Mouse (Mus musculus) embryonic stem cell, embryonic (primary cell): ENCODE data around the gene Tor4a.

ENCODE experiments used
- CTCF ChIA-PET, 4 experiments: fragments of 300-600 bp in 2 of 4; fragments of 350-600 bp in 2 of 4; sonication (Branson Sonifier 250); formaldehyde crosslinking; loops; one replicate each; lab custom pipeline; 2022; ENCODE audit warnings: inconsistent platforms in 2 of 4; lab: Charles Lee
- POLR2A ChIA-PET, 4 experiments: fragments of 300-600 bp in 2 of 4; fragments of 350-600 bp in 2 of 4; sonication (Branson Sonifier 250); formaldehyde crosslinking; loops; one replicate each; lab custom pipeline; 2022; ENCODE audit warnings: antibody characterized with exemption in 4 of 4, inconsistent platforms in 1 of 4; lab: Charles Lee

Gene Tor4a

DNA sequence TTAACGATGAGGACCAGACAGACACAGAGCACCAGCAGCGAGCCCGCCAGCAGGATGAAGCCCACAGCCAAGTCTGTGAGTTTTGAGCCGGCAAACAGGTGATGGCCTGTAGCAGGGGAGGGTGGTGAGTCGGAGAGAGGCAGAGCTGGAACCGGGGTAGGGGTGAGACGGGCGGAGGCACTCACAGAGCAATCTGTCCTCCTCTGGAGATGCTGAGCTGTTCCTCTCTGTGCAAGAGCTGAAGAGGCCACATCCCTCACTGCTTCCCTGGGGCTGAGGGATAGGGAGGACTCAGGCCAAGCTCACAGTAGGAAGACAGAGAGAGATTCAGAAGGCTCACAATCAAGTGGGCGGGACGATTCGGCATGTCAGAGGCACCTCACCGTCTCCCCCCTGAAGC, 34.4 kb upstream of the Tor4a start:
- CTCF ChIA-PET = interaction anchor here in 2 of 4 experiments (0.7 to 5.3 kb wide), 5 partner anchors 10 to 62 kb away, joined by 3 to 54 read pairs (median 5); partner anchors contain the start of genes Cysrt1 (in 1 of the 2), Rnf208 (in 1 of the 2) and Tmem203 (in 1 of the 2)
- POLR2A ChIA-PET = interaction anchor here (0.5 to 75.9 kb wide), 14 partner anchors 4 to 296 kb away, joined by 3 to 2347 read pairs (median 6); partner anchors contain the start of genes Cysrt1 (in 3 of the 4), Rnf208 (in 3 of the 4), AL732309.1 (in 2 of the 4) and Anapc2 (in 2 of the 4)

DNA sequence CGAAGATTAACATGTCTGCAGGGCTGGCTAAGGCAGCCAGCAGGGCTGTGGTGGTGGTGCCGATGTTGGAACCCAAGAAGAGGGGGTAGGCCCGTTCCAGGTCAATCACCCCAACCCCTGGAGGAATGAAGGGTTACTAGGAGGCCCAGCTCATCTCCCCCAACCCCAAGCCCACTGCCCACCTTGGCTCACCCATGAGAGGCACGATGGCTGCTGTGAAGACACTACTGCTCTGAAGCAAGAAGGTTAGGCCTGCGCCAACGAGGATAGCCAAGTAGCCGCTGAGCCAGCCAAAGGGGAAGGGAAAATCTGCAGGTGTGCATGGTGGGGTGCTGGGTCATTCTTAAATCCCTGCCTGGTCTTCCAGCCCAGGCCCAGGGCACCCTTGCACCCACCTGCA, 33.9 kb upstream of the Tor4a start:
- ChIA-PET POLR2A (interaction anchor here (0.5 to 75.9 kb wide), 13 partner anchors 3 to 137 kb away, joined by 3 to 2347 read pairs (median 7); partner anchors contain the start of genes Cysrt1 (in 3 of the 4), Rnf208 (in 3 of the 4), AL732309.1 (in 2 of the 4) and Anapc2 (in 2 of the 4)), CTCF (interaction anchor here in 2 of 4 experiments (0.6 to 5.3 kb wide), 6 partner anchors 11 to 205 kb away, joined by 4 to 54 read pairs (median 14); partner anchors contain the start of genes Cysrt1 (in 1 of the 2), Rnf208 (in 1 of the 2), Tmem203 (in 1 of the 2) and Tor4a (in 1 of the 2))

DNA sequence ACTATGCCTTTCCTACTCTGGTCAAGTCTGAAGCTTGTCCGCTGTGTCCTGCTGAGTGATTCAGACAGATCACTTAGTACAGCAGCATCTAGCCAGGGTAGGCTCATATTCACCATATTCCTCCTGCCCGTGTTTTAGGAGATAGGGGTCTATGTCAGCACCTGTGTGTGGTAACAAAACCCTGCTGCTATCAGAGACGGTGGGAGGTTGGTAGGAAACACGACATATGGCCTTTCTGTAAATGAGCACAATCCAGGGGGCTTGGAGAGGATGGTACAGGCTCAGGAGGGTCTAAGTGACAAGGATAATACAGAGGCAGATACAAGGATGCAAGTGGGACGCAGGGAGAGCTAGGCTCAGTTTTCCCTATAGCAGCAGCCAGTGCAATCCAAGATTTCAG, 32.9 kb upstream of the Tor4a start:
- ChIA-PET CTCF (interaction anchor here (1.1 to 5.3 kb wide), 12 partner anchors 10 to 171 kb away, joined by 4 to 54 read pairs (median 12); partner anchors contain the start of genes AL732309.1 (in 1 of the 4), Cysrt1 (in 1 of the 4), Fam166a (in 1 of the 4) and Nrarp (in 1 of the 4)), POLR2A (interaction anchor here in 3 of 4 experiments (0.6 to 75.9 kb wide), 11 partner anchors 2 to 322 kb away, joined by 3 to 2347 read pairs (median 10); partner anchors contain the start of genes AL732309.1 (in 2 of the 3), Anapc2 (in 2 of the 3), Cysrt1 (in 2 of the 3) and Fam166a (in 2 of the 3))

DNA sequence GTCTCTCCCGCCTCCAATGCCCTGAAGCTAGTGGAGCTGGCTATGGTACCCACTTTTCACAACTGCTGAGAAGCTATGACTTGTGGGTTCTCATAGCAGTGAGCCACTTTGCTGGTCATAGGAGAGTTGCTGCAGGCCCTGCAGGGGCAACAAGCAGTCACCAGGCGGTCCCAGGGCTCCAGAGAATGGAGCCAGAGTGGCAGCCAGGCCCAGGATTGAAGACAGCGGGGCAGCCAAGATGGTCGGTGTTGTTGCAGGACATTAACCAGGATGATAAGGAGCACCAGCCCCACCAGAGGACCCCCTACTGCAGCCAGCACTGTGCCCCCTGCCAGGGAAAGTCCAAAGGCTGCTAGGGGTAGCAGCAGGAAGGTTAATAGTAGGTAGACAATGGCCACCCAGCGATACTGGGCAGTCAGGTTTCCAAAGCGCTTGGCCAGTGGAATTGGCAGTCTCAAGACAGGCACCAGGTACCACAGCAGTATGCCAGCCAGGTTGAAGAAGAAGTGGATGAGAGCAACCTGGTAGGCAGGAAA, 32.4 kb upstream of the Tor4a start:
- CTCF ChIA-PET = interaction anchor here (0.5 to 5.3 kb wide), 87 partner anchors 8 to 294 kb away, joined by 3 to 54 read pairs (median 5); partner anchors contain the start of genes Tor4a (in 4 of the 4), AL732309.1 (in 3 of the 4), Cysrt1 (in 3 of the 4) and Nrarp (in 3 of the 4)
- POLR2A ChIA-PET = interaction anchor here (0.6 to 75.9 kb wide), 36 partner anchors 2 to 295 kb away, joined by 3 to 2347 read pairs (median 4); partner anchors contain the start of genes Tprn (in 4 of the 4), AL732309.1 (in 3 of the 4), Tmem203 (in 3 of the 4) and Tor4a (in 3 of the 4)

DNA sequence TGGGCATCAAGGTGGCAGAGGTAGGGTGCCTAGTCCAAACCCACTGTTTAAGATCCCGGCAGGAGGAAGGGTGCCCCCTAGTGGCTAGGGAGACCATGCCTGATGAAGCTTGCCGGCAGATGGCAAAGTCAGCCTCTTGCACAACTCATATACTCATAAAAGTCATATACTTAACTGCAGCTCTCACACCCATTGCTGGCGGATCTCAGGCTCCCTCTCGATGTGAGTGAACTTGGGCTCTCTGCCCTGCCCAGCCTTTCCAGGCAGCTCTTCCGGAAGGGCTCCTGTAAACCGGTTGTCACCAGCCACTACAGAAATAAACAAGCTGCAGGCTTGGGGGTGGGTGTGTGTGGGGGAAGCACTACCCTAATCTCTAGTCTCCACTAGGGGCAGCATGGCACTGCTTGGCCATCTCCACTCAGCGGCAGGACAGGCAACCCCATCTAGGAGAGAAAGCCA, 31.8 kb upstream of the Tor4a start:
- CTCF ChIA-PET = interaction anchor here (0.5 to 5.3 kb wide), 103 partner anchors 8 to 1231 kb away, joined by 3 to 54 read pairs (median 4); partner anchors contain the start of genes AL732309.1 (in 4 of the 4), Ssna1 (in 4 of the 4), Tor4a (in 4 of the 4) and Anapc2 (in 3 of the 4)
- POLR2A ChIA-PET = interaction anchor here (0.7 to 75.9 kb wide), 41 partner anchors 1 to 1324 kb away, joined by 3 to 2347 read pairs (median 4); partner anchors contain the start of genes Tprn (in 4 of the 4), AL732309.1 (in 3 of the 4), Tmem203 (in 3 of the 4) and Tor4a (in 3 of the 4)

DNA sequence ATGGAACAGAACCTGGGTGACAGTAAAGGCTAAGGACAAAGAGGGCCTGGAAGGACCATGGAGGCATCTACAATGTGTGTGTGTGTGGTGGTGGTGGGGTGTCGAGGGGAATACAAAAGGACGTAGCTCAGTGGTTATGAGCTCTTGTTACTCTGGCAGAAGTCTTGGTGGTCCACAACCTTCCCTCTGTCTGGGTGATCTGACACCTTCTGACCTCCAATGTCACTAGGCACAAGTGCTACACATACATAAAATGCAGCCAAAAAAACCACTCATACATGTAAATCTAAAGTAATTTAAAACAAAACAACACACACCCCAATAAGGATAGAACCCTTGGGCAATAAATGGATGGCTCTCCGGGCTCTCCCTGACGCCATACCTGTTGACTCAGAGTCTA, 30.7 kb upstream of the Tor4a start:
- CTCF ChIA-PET = interaction anchor here (0.6 to 5.3 kb wide), 31 partner anchors 9 to 269 kb away, joined by 3 to 54 read pairs (median 7); partner anchors contain the start of genes Cysrt1 (in 3 of the 4), Rnf208 (in 3 of the 4), AL732309.1 (in 2 of the 4) and Rnf224 (in 2 of the 4)
- POLR2A ChIA-PET = interaction anchor here (0.5 to 75.9 kb wide), 34 partner anchors 0 to 1325 kb away, joined by 3 to 2347 read pairs (median 4); partner anchors contain the start of genes AL732309.1 (in 3 of the 4), Stpg3 (in 3 of the 4), Tmem203 (in 3 of the 4) and Anapc2 (in 2 of the 4)

DNA sequence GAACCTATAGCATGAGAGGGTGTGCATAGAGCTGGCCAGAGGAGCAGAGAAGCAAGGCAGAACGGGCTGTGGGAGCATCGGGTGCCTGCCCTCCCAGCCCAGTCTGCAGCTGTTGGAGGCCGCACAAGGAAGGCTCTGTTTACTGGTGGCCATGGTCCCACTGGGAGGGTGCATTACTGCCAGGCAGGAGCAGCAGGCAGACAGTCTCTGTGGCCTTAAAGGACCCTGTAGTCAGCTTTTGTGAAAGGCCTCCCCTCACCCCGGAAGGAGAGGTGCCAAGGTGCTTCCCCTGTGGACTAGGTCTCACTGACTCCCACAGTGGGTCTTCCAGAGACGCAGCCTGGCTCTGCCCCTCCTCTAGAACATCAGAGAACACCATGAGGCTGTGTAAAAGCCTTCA, 30.2 kb upstream of the Tor4a start:
- CTCF ChIA-PET = interaction anchor here in 2 of 4 experiments (1.0 to 5.3 kb wide), 8 partner anchors 8 to 200 kb away, joined by 3 to 54 read pairs (median 16); partner anchors contain the start of genes AL732309.1 (in 1 of the 2), Cysrt1 (in 1 of the 2), Fam166a (in 1 of the 2) and Rnf208 (in 1 of the 2)
- POLR2A ChIA-PET = interaction anchor here in 3 of 4 experiments (0.7 to 75.9 kb wide), 23 partner anchors 1 to 292 kb away, joined by 3 to 2347 read pairs (median 6); partner anchors contain the start of genes AL732309.1 (in 3 of the 3), Slc34a3 (in 3 of the 3), Tmem203 (in 3 of the 3) and Tor4a (in 3 of the 3)

DNA sequence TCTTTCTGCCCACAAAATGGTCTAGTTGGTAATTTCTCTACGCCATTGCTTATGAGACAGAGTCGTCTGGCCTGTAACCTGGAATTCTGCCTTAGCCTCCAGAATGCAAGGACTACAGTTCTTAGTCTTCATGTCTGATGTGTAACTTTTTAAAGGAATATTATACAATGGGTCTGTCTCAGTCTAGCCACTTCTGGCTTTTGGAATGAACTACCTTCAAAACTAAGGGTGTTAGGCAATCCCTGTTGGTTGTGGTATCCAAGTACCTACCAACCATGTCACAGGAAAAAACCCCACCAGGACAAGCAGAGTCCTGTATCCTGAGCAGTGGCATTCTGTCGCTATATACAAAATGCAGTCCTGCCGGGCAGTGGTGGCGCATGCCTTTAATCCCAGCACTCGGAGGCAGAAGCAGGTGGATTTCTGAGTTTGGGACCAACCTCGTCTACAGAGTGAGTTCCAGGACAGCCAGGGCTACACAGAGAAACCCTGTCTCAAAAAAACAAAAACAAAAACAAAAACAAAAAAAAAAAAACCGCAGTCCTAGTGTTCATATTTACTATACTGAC, 29.2 kb upstream of the Tor4a start:
- ChIA-PET POLR2A (interaction anchor here (0.7 to 75.9 kb wide), 47 partner anchors 2 to 618 kb away, joined by 3 to 2347 read pairs (median 7); partner anchors contain the start of genes AL732309.1 (in 4 of the 4), Tor4a (in 4 of the 4), Nelfb (in 3 of the 4) and Rnf224 (in 3 of the 4)), CTCF (interaction anchor here in 1 of 4 experiments (1.2 to 1.8 kb wide), 5 partner anchors 15 to 356 kb away, joined by 3 to 6 read pairs (median 4); partner anchors contain the start of genes Ajm1 and Nelfb)

DNA sequence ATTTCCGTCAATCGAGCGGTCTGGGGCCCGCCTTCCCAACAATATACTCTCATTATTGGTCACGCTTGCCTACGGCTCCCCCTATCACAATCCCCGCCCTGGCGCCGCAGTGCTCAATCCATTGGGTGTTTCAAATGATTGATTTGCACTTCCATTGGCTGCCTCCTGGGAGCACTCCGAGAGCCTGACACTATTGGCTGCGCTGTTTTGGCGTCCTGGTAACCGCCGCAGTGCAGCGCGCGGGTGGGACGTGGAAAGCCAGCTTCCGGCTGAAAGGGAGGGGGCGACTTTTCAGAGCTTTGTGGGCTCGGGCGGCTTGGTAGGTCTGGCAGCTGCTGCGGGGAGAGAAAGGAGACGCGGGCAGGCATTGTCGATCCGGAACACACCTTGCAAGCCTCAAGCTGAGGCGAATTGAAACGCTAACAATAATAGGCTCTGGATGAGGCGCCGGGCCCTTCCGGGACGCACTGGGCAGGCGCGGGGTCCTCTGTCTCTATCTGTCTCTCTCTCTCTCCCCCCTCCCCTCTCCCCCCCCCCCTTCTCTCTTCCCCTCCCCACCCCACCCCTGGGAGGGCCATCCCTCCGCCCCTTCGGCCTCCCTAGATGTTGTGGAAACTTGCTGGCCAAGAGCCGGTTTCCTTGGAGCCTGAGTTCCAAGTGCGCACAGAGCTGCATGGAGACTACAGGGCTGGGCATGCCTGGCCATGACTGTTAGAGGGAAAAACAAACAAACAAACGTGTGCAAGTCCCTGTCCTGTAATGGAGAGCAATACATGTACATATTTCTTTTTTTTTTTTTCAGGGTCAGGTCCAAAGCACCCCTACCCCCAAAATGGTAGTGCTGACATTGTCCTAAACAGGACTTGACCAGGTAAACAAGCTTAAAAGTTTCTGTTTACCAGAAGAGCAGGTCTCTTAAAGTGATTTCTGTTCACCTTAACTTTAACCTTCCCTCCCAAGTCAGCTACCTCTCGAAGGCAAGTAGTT, 28.4 kb upstream of the Tor4a start:
- ChIA-PET POLR2A (interaction anchor here (0.5 to 75.9 kb wide), 91 partner anchors 9 to 1282 kb away, joined by 3 to 2347 read pairs (median 5); partner anchors contain the start of genes AL732309.1 (in 4 of the 4), Tor4a (in 4 of the 4), Anapc2 (in 3 of the 4) and Nelfb (in 3 of the 4)), CTCF (interaction anchor here in 2 of 4 experiments (0.6 to 1.8 kb wide), 12 partner anchors 14 to 357 kb away, joined by 3 to 9 read pairs (median 4); partner anchors contain the start of genes Abca2 (in 1 of the 2), Ajm1 (in 1 of the 2), Cysrt1 (in 1 of the 2) and Nelfb (in 1 of the 2))

DNA sequence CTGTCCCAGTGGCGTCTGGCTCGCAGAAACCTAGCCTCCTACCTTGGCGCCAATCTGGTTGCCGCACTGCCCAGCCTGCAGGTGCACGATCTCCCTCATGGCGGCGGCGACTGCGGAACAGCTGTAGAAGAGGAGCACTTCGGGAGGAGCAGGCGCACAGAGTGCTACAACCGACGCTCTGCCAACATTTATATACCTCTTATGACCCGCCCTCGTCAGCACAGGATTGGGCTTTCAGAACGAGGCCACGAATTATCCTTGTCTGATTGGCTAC, 27.7 kb upstream of the Tor4a start, which contains the start of gene Tubb4b:
Gene Tubb4b (minus strand): TSS at position 211 of the 274 bp plus-strand sequence.
- POLR2A ChIA-PET = interaction anchor here (0.5 to 75.9 kb wide), 78 partner anchors 10 to 1127 kb away, joined by 3 to 2347 read pairs (median 5); partner anchors contain the start of genes Tor4a (in 4 of the 4), AL732309.1 (in 3 of the 4), Anapc2 (in 3 of the 4) and Nelfb (in 3 of the 4)

DNA sequence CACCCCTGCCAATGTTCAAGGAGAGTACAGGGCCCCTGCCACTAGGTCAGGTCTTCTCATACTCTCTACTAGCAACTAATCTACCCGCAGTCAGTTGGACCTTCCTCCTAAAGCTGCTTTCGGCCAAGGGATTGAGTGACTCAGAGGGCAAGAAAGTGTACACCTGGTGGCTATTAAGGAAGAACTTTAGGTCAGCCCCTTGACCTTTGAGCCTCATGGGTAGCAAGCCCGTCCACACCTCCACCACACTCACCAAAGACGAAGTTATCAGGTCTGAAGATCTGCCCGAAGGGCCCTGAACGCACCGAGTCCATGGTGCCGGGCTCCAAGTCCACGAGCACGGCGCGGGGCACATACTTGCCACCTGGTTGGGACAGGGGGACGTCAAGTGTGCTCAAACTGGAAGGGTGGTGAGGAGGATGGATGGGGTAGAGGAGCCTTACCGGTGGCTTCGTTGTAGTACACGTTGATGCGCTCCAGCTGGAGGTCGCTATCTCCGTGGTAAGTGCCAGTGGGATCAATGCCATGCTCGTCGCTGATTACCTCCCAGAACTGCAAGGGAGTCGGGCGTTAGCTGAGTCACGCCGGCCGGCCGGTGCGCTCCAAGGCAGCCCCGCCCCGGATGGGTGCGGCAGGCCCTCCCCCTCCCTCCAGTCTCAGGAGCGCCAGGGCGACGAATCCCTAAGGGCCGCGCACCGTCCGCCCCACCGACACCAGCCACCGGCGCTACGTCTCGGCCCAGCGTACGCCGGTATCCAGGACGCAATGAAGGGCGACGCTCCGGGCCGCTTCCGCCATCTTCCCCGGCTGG, 27.2 kb upstream of the Tor4a start:
- CTCF ChIA-PET = interaction anchor here in 1 of 4 experiments (1.3 to 1.8 kb wide), 3 partner anchors 39 to 205 kb away, joined by 3 to 5 read pairs (median 4); partner anchors contain the start of genes Abca2, Nrarp and Tprn
- POLR2A ChIA-PET = interaction anchor here (0.6 to 75.9 kb wide), 73 partner anchors 10 to 760 kb away, joined by 3 to 2347 read pairs (median 5); partner anchors contain the start of genes Tor4a (in 4 of the 4), AL732309.1 (in 3 of the 4), Anapc2 (in 3 of the 4) and Cysrt1 (in 3 of the 4)

More for the DNA sequence above, 27.7 kb upstream of the Tor4a start, which contains the start of gene Tubb4b:
- CTCF ChIA-PET = interaction anchor here in 2 of 4 experiments (0.6 to 1.8 kb wide), 10 partner anchors 13 to 357 kb away, joined by 3 to 9 read pairs (median 4); partner anchors contain the start of genes Abca2 (in 1 of the 2), Ajm1 (in 1 of the 2), Cysrt1 (in 1 of the 2) and Nelfb (in 1 of the 2)

DNA sequence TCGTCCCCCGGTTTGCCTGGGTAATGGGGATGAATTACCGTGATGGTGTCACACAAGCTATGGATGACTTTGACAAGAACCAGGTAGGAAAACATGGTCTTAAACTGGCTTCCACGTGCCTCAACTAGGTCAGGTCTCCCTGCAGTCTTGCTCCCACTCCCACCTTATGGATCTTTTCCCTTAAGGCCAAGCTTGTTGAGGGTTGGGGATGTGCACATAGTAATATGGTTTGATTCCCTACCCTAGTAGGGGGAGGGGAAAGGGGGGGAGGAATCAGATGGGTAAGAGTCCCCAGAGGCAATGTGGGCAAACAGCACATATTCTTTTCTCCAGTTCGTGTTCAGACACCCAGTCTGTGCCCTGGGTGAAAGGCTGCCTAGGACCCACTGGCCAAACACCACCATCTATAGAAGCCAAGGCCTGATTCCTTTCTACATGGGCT, 24.7 kb upstream of the Tor4a start:
- POLR2A ChIA-PET = interaction anchor here (0.5 to 75.9 kb wide), 30 partner anchors 8 to 235 kb away, joined by 3 to 2347 read pairs (median 4); partner anchors contain the start of genes Anapc2 (in 4 of the 4), Ssna1 (in 4 of the 4), Tor4a (in 4 of the 4) and Nelfb (in 3 of the 4)
- CTCF ChIA-PET = interaction anchor here in 2 of 4 experiments (0.5 to 1.1 kb wide), 2 partner anchors 29 to 50 kb away, joined by 3 read pairs; no protein-coding TSS in a partner anchor

DNA sequence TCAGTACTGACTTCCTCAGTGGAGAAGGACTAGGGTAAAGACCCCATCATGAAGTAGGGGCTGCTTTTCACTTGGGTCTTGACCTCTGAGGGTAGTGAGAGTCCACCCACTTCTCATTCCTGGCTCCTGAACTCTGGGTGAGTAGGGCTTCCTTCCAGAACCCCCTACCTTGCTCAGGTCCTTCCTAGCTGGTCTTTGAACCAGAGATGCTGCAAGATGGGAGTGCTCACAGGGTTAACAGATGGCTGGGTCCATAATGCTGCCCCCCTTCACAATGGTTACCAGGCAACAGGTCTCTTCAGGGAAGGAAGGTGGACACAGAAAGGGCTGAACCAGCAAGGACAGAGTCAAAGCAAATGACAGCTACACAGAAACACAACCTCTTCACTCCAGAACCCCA, 21.8 kb upstream of the Tor4a start, which contains the start of gene Fam166a:
Gene Fam166a (plus strand): TSS at position 301 of the 400 bp plus-strand sequence.
- ChIA-PET POLR2A (interaction anchor here in 2 of 4 experiments (0.6 to 75.9 kb wide), 7 partner anchors 8 to 283 kb away, joined by 3 to 2347 read pairs (median 333); partner anchors contain the start of genes AL732309.1 (in 2 of the 2), Anapc2 (in 2 of the 2), Cysrt1 (in 2 of the 2) and Nelfb (in 2 of the 2)), CTCF (interaction anchor here in 3 of 4 experiments (0.9 to 3.9 kb wide), 3 partner anchors 10 to 118 kb away, joined by 3 to 21 read pairs (median 7); no protein-coding TSS in a partner anchor)
